Mouse (Mus musculus): Measurements from ENCODE around the gene Otud4. TPM values are rescaled to one million over a fixed set of nuclear protein-coding genes. Genes with fewer than 3 reads are reported as not detected.
A peak's percentile ranks its signal among the peaks of the same experiment; 100 is the strongest.

The Otud4 gene
- total and polyA plus RNA-seq, 3 experiments, result 45.3 to 53.4 (median 51.7) TPM

GRCm38 (mm10) chr8:79650158-79650814, 10.9 kb downstream of the Otud4 start:
- H3K4me3 ChIP-seq (ENCODE audit: control insufficient read depth in 1 of 2, insufficient read depth in 1 of 2, low read depth in 2 of 2, low read length in 2 of 2), result no peak overlapping the region
- H3K36me3 ChIP-seq (ENCODE audit: control insufficient read depth in 1 of 2, insufficient read depth in 2 of 2, low read length in 2 of 2), result peaks cover 17 to 48% of the 10 kb centered on the region in 2 experiments
- DNase-seq (ENCODE audit: low read depth, low spot score), result peak; percentile 86
- H3K9ac ChIP-seq (ENCODE audit: control insufficient read depth, low read depth, low read length, poor library complexity, severe bottlenecking), result no peak overlapping the region
- H3K9me3 ChIP-seq (replicated peaks; ENCODE audit: insufficient read depth, low read length), result no peaks in the 10 kb centered on the region
- H3K27ac ChIP-seq (ENCODE audit: control insufficient read depth, low read depth, low read length), result no peak overlapping the region
- no peaks in the 10 kb centered on the region for H3K4me1 ChIP-seq (ENCODE audit: control insufficient read depth in 1 of 2, insufficient read depth in 2 of 2, low read length in 2 of 2)
- no peaks in the 10 kb centered on the region for H3K27me3 ChIP-seq (ENCODE audit: control insufficient read depth in 1 of 2, insufficient read depth in 2 of 2, low read length in 2 of 2)
- TF ChIP-seq POLR2AphosphoS5 (IDR thresholded peaks at IDR 0.05; ENCODE audit: borderline replicate concordance, low read depth, low read length), result no peak
- no peak for TF ChIP-seq ZNF384 (IDR thresholded peaks at IDR 0.05; ENCODE audit: low read depth, low read length)
- TF ChIP-seq NELFE (IDR thresholded peaks at IDR 0.05; ENCODE audit: low read depth, low read length), result no peak
- TF ChIP-seq ZC3H11A (IDR thresholded peaks at IDR 0.05; ENCODE audit: low read depth, low read length), result no peak
- no peak for TF ChIP-seq CHD2 (IDR thresholded peaks at IDR 0.05; ENCODE audit: low read length)
- no peak for TF ChIP-seq ETS1 (IDR thresholded peaks at IDR 0.05; ENCODE audit: low read depth, low read length)
- TF ChIP-seq MYC (IDR thresholded peaks at IDR 0.05; ENCODE audit: low read depth, low read length), result no peak
- 0 out of 4 replicates have a peak, but pooled peaks of 1 of the 2 experiments have one; percentile 13 for TF ChIP-seq EP300 (IDR thresholded peaks at IDR 0.05; ENCODE audit: low read depth in 1 of 2, low read length in 2 of 2)
- no peak for TF ChIP-seq ZMIZ1 (IDR thresholded peaks at IDR 0.05; ENCODE audit: low read depth, low read length)
- no peak for TF ChIP-seq RCOR1 (IDR thresholded peaks at IDR 0.05; ENCODE audit: low read depth, low read length)
- no peak for TF ChIP-seq USF1 (IDR thresholded peaks at IDR 0.05; ENCODE audit: low read depth, low read length)
- TF ChIP-seq TCF12 (IDR thresholded peaks at IDR 0.05; ENCODE audit: low read depth, low read length), result no peak
- TF ChIP-seq MAZ (IDR thresholded peaks at IDR 0.05; ENCODE audit: low read depth, low read length), result no peak
- no peak for TF ChIP-seq BHLHE40 (IDR thresholded peaks at IDR 0.05; ENCODE audit: borderline replicate concordance, low read depth, low read length)
- TF ChIP-seq HCFC1 (IDR thresholded peaks at IDR 0.05; ENCODE audit: low read depth, low read length), result no peak
- no peak for TF ChIP-seq GABPA (IDR thresholded peaks at IDR 0.05; ENCODE audit: low read depth, low read length)
- TF ChIP-seq MAFK (IDR thresholded peaks at IDR 0.05; ENCODE audit: borderline replicate concordance, low read depth, low read length), result no peak
- TF ChIP-seq MEF2A (IDR thresholded peaks at IDR 0.05; ENCODE audit: extremely low read depth, insufficient replicate concordance, low read depth, low read length, poor library complexity, severe bottlenecking), result no peak
- TF ChIP-seq NRF1 (IDR thresholded peaks at IDR 0.05; ENCODE audit: insufficient read depth, low read depth, low read length, poor library complexity, severe bottlenecking), result no peak
- peak; percentile 37 for TF ChIP-seq SMC3 (IDR thresholded peaks at IDR 0.05; ENCODE audit: low read depth, low read length)
- 0 out of 2 replicates have a peak, but pooled peaks have one; percentile 27 for TF ChIP-seq SIN3A (IDR thresholded peaks at IDR 0.05; ENCODE audit: low read length)
- TF ChIP-seq KAT2A (conservative IDR thresholded peaks at IDR 0.05; ENCODE audit: low read depth, low read length), result no peak
- no peak for TF ChIP-seq POLR2AphosphoS2 (IDR thresholded peaks at IDR 0.05; ENCODE audit: low read length)
- peak; percentile 21 to 84 (median 62); a peak in 5 of 6 replicates for TF ChIP-seq CTCF (IDR thresholded peaks at IDR 0.05 in 2 of 3, conservative IDR thresholded peaks at IDR 0.05 in 1 of 3; ENCODE audit: control insufficient read depth in 1 of 3, insufficient read depth in 1 of 3, low read depth in 2 of 3, low read length in 3 of 3, poor library complexity in 1 of 3, severe bottlenecking in 1 of 3)
- TF ChIP-seq MAX (IDR thresholded peaks at IDR 0.05; ENCODE audit: low read length), result no peak
- no peak for TF ChIP-seq CHD1 (IDR thresholded peaks at IDR 0.05; ENCODE audit: low read depth, low read length)
- no peak for TF ChIP-seq UBTF (IDR thresholded peaks at IDR 0.05; ENCODE audit: borderline replicate concordance, insufficient read depth, low read depth, low read length)
- no peak for TF ChIP-seq E2F4 (IDR thresholded peaks at IDR 0.05; ENCODE audit: borderline replicate concordance, low read depth, low read length)
- TF ChIP-seq POLR2A (IDR thresholded peaks at IDR 0.05; ENCODE audit: control insufficient read depth in 1 of 2, insufficient read depth in 1 of 2, low read depth in 1 of 2, low read length in 2 of 2, poor library complexity in 1 of 2), result no peak
- no peak for TF ChIP-seq RAD21 (IDR thresholded peaks at IDR 0.05; ENCODE audit: low read depth, low read length)
- TF ChIP-seq GATA1 (IDR thresholded peaks at IDR 0.05; ENCODE audit: low read depth, low read length), result no peak
- no peak for TF ChIP-seq MYB (IDR thresholded peaks at IDR 0.05; ENCODE audit: low read depth, low read length)
- no peak for TF ChIP-seq MXI1 (IDR thresholded peaks at IDR 0.05; ENCODE audit: low read depth, low read length)
- H3K79me2 ChIP-seq (ENCODE audit: control insufficient read depth, insufficient read depth, low read length, poor library complexity), result peaks cover 27% of the 10 kb centered on the region

Data from MEL (cell line).